Mouse (Mus musculus): Measurements from ENCODE around the gene Fndc1.

- no peak for TF ChIP-seq POLR2A (IDR thresholded peaks at IDR 0.05; ENCODE audit: extremely low read depth, insufficient read depth, low read length)
- no peak for TF ChIP-seq CTCF (IDR thresholded peaks at IDR 0.05; ENCODE audit: extremely low read depth, insufficient read depth, low read length)
Observed at GRCm38 (mm10) chr17:7707073-7707472, 120.0 kb downstream of the Fndc1 start.
